Mouse (Mus musculus): ENCODE data around the gene Mttp. TPM values are rescaled to one million over a fixed set of nuclear protein-coding genes. Genes with fewer than 3 reads are reported as not detected.
A peak's percentile ranks its signal among the peaks of the same experiment; 100 is the strongest.
"Not testable (repeated sequence)": the region's sequence is repeated elsewhere in the genome, so short reads cannot be mapped to it uniquely, and the experiment has no call there.

Gene Mttp
- polyA plus RNA-seq, 1 experiment from 2014 or later, result 8.4 TPM

DNA sequence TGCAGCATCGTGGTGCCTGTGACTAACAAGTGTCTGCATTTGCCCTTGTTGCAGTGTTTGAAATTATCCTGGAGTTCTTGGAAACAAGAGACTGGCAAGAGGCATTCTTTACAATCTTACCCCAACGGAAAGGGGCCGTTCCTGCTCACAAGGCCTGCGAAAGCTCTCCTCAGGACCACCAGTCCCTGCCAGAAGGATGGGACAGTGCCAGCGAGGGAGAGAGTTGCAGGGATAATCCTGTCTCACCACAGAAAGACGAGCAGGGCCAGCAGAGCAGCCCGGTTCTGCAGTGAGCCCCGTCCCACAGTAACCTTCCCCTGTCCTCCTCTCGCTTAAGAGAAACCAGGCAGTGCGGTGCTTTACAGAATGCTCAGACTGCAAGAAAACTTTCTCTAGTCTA, 11.9 kb upstream of the Mttp start:
- H3K4me2 ChIP-seq, result no peak overlapping the region
- H3K36me3 ChIP-seq, result peaks cover 33% of the 10 kb centered on the region
- no peak overlapping the region for H3K9ac ChIP-seq
- WGBS, result 82% methylated on average over 10 of the region's 10 CpGs
- H3K27me3 ChIP-seq (replicated peaks), result no peaks in the 10 kb centered on the region
- H3K4me3 ChIP-seq, result no peak overlapping the region
- H3K4me1 ChIP-seq (replicated peaks), result no peaks in the 10 kb centered on the region
- ATAC-seq (ENCODE audit: insufficient number of reproducible peaks, low FRiP score), result no peak
- H3K9me3 ChIP-seq (replicated peaks), result no peaks in the 10 kb centered on the region
- H3K27ac ChIP-seq (ENCODE audit: poor library complexity, severe bottlenecking), result no peak overlapping the region

DNA sequence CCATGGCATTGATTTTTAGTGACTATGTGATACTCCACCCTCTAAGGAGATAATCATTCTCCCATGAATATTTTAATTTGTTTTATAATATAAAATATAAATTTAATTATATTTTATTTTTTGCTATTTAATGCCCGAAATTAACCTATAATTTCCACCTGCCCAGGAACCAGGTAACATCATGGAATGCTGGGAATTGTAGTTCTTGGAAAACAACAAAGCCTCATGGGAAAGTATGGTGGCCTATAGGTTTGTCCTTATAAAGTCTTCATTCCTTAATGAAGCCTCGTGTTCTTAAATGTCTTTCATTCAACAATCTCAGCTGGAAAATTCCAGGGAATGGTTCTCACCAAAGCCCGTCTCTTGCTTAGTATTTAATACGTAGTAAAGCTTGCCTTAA, 10.3 kb upstream of the Mttp start:
- Histone ChIP-seq H3K4me1 (replicated peaks) (no peaks in the 10 kb centered on the region), H3K27ac (ENCODE audit: poor library complexity, severe bottlenecking) (no peak overlapping the region), H3K4me2 (no peak overlapping the region), H3K9me3 (replicated peaks) (no peaks in the 10 kb centered on the region), H3K4me3 (no peak overlapping the region), H3K27me3 (replicated peaks) (no peaks in the 10 kb centered on the region), H3K9ac (no peak overlapping the region), H3K36me3 (peaks cover 41% of the 10 kb centered on the region)
- ATAC-seq (ENCODE audit: insufficient number of reproducible peaks, low FRiP score), result no peak
- WGBS, result 86% methylated on average over 4 of the region's 4 CpGs

DNA sequence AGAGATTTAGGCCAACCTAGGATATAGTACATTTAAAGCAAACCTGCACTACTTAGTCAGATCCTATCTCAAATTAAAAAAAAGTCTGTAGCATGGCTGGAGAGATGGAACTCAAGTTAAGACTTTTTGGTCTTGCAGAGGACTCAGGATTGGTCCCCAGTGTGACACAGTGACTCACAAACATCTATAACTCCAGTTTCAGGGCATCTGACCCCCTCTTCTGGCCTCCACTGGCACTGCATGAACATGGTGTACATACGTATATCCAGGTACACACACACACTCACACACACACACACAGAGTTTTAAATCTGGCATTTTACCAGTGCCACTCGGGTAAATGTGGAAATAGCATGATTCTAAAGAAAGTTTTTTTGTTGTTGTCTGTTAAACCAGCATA, 4.0 kb upstream of the Mttp start:
- H3K9ac ChIP-seq, result no peak overlapping the region
- no peak overlapping the region for H3K4me3 ChIP-seq
- no peaks in the 10 kb centered on the region for H3K9me3 ChIP-seq (replicated peaks)
- no peak overlapping the region for H3K4me2 ChIP-seq
- WGBS, result 88% methylated on average over 2 of the region's 2 CpGs
- H3K36me3 ChIP-seq, result peaks cover 35% of the 10 kb centered on the region
- H3K27ac ChIP-seq (ENCODE audit: poor library complexity, severe bottlenecking), result no peak overlapping the region
- ATAC-seq (ENCODE audit: insufficient number of reproducible peaks, low FRiP score), result no peak
- H3K27me3 ChIP-seq (replicated peaks), result no peaks in the 10 kb centered on the region
- H3K4me1 ChIP-seq (replicated peaks), result no peaks in the 10 kb centered on the region

DNA sequence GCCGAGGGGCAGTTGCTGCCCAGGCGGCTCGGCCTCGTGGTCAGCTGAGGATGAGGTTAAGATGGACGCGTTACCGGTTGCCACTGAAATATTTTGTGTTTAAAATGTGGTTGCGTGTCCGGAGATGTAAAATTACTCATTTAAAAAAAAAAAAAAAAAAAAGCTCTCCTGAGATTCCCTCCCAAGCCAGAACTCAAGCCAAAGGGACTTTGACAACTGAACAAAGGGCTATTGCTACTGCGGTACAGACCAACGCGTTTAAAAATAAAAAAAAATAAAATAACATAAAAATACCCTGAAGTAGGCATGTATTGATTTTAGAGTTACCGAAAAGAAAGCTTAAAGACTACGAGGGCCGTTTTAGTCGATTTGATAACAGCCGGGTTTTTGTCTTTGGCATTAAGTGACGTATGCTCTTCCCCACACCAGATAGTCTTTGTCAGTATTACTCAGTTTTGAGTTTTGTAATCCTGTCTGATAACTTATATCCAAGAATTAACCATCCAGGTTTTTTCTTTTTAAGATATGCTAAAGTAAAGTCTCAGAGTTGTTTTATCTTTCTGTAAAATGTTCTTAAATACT, 617 bp downstream of the Mttp start:
- 0% methylated on average over 18 of the region's 18 CpGs for WGBS
- no peak for ATAC-seq (ENCODE audit: insufficient number of reproducible peaks, low FRiP score)
- peak overlapping the region; percentile 64 for H3K4me3 ChIP-seq
- peaks cover 5% of the 10 kb centered on the region for H3K36me3 ChIP-seq
- peak overlapping the region; percentile 73 for H3K4me2 ChIP-seq
- no peaks in the 10 kb centered on the region for H3K4me1 ChIP-seq (replicated peaks)
- H3K27ac ChIP-seq (ENCODE audit: poor library complexity, severe bottlenecking), result peak overlapping the region; percentile 100
- H3K9me3 ChIP-seq (replicated peaks), result no peaks in the 10 kb centered on the region
- H3K27me3 ChIP-seq (replicated peaks), result no peaks in the 10 kb centered on the region
- peak overlapping the region; percentile 79 for H3K9ac ChIP-seq

DNA sequence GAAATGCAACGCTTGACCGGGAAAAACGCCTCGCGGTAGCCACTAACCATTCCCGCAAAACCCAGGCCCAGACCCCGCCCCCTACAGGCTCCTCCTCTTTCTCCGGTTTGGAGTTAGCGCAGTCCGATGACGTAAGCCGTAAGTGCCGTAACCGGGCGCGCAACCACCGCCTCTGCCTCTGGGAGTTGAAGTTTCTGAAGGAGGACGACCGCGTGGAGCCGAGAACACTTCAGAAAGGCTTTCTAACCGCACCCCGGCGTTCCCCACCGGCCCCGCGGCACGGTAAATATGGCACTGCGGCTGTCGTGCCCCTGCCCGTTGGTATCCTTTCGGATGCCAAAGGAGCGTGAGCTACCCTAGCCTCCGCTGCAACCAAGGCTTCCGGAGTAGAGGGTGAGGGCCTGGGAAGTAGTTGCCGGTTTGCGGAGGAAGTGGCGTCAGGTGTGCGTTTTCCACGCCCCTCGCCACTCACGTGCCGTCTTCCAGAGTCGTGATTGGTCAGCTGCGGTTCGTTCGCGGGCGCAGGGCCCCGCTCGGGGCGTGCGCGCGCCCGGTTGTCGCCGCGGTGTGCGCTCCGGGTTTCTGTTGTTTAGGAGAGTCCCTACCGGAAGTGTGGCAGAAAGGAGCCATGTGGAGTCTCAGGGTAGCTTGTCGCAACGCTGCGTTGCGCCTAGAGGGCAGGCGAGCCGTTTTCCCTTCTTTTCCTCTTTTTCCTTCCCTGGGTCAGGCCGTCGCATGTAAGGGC, 1.3 kb downstream of the Mttp start, which contains the start of gene Trmt10a:
TSS of gene Trmt10a (plus strand) at position 134 of the 745 bp plus-strand sequence.
- ATAC-seq (ENCODE audit: insufficient number of reproducible peaks, low FRiP score), result peak; percentile 99
- WGBS, result under 1% methylated on average over 70 of the region's 70 CpGs
- Histone ChIP-seq H3K27me3 (replicated peaks) (no peaks in the 10 kb centered on the region), H3K4me3 (peak within 1 kb of the TSS; percentile 64), H3K27ac (ENCODE audit: poor library complexity, severe bottlenecking) (peak within 1 kb of the TSS; percentile 100), H3K4me2 (peak within 1 kb of the TSS; percentile 73), H3K4me1 (replicated peaks) (no peaks in the 10 kb centered on the region), H3K9ac (peak within 1 kb of the TSS; percentile 79), H3K9me3 (replicated peaks) (no peaks in the 10 kb centered on the region), H3K36me3 (no peaks in the 10 kb centered on the region; the same call in 1 of the 2 replicates)

DNA sequence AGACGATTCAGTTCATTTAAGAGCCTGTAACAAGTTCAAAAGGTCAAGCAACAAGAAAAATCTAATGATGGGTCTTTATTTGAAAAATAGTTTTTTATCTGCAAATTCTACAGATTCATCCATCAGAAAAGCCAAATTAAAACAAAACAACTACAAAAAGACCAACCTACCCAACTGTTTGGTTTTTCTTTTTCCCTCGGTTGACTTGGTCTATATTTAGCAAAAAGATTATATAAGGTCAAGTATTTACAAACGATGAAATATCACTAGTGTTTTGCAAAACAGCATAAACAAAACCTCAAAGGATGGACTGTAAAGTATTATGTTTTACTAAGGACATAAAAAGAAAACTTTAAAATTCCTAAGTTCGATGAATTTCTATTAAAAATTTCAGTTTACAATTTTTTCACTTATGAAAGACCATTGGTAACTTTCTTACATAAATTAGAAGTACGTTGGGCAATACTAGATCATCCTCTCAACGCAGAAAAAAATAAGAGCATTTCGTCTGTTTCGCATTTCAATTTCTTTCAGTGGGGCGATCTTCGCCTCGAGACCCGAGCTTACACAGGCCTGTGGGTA, 1.9 kb downstream of the Mttp start:
- Histone ChIP-seq H3K4me1 (replicated peaks) (no peaks in the 10 kb centered on the region), H3K9ac (peak overlapping the region; percentile 79), H3K9me3 (replicated peaks) (no peaks in the 10 kb centered on the region), H3K36me3 (no peaks in the 10 kb centered on the region), H3K27me3 (replicated peaks) (no peaks in the 10 kb centered on the region), H3K4me2 (peak overlapping the region; percentile 73), H3K27ac (ENCODE audit: poor library complexity, severe bottlenecking) (peak overlapping the region; percentile 100), H3K4me3 (peak overlapping the region; percentile 64)
- WGBS, result 7% methylated on average over 12 of the region's 12 CpGs
- ATAC-seq (ENCODE audit: insufficient number of reproducible peaks, low FRiP score), result no peak

DNA sequence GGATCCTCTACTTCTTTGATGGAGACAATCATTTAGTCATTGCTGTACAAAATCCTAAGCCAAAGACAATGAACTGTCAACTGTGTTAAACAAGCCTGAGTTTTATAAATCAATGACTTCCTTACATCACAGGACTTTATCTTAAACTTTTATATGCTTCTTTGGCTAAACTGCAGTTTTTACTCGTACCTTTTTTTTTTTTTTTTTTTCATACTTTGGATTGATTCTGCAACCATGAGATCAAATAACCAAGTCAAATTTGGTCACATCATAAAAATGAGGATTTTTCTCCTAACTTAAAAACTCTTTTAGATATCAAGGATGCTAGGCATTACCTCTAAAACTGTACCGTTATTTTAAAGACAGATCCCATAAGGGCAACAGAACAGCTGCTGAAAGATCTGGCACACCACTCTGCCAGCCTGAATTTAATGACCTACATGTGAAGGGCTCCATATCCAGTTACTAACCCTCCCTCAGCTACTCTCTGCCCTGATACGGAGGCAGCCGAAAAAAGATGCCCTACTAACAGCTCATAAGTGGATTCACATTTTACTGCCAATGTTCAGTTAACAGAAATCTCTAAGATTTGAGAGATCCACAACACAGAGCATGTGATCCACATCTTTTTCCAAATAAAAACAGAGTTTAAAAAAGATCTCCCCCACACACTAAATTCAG, 2.6 kb downstream of the Mttp start:
- no peak for ATAC-seq (ENCODE audit: insufficient number of reproducible peaks, low FRiP score)
- Histone ChIP-seq H3K9me3 (replicated peaks) (no peaks in the 10 kb centered on the region), H3K27ac (ENCODE audit: poor library complexity, severe bottlenecking) (peak overlapping the region; percentile 60), H3K4me2 (peak overlapping the region; percentile 55), H3K9ac (no peak overlapping the region; the same call in 1 of the 2 replicates), H3K36me3 (no peaks in the 10 kb centered on the region), H3K4me3 (peak overlapping the region; percentile 20), H3K27me3 (replicated peaks) (no peaks in the 10 kb centered on the region), H3K4me1 (replicated peaks) (no peaks in the 10 kb centered on the region)
- WGBS, result 57% methylated on average over 4 of the region's 4 CpGs

DNA sequence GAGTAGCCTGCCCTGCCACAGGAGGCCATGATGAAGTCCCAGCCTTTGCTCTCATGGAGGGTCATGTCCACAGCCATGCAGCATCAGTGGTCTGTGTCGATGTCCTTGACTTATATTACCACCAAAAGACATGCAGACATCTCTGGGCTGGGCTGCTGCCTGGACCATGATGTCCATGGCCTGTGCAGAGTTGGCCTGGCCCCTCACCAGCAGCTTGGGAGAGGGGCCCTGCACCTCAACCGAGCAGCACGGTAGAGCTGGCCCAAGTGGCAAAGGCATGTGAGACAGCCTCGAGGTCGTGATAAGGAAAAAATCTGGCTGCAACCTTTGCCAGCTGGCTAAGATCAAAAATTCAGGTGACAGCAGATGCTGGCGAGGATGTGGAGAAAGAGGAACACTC, 5.1 kb downstream of the Mttp start:
- Histone ChIP-seq H3K4me2 (no peak overlapping the region), H3K9ac (no peak overlapping the region), H3K9me3 (replicated peaks) (no peaks in the 10 kb centered on the region), H3K36me3 (no peaks in the 10 kb centered on the region), H3K4me3 (no peak overlapping the region), H3K27me3 (replicated peaks) (no peaks in the 10 kb centered on the region), H3K4me1 (replicated peaks) (0 out of 2 replicates have a peak, but pooled peaks cover 2% of the 10 kb centered on the region), H3K27ac (ENCODE audit: poor library complexity, severe bottlenecking) (no peak overlapping the region)
- no peak for ATAC-seq (ENCODE audit: insufficient number of reproducible peaks, low FRiP score)
- 61% methylated on average over 6 of the region's 6 CpGs for WGBS

DNA sequence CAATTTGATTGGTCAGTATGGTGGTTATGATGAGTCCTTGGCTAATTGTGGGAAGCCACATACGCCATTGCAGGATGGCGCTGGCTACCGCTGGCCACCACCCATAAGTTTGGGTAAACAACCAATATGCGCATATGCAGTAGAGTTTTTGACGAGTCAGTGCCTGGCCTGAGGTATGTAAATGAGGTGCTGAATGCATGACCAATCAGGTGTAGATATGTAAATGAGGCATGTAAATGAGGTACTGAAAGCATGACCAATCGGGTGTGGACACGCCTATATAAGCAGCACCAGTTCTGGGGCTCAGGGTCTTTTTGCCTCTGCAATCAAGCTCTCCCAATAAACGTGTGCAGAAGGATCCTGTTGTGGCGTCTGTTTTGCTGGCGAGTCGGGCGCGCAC, 6.6 kb downstream of the Mttp start:
- not testable (repeated sequence) for ATAC-seq (ENCODE audit: insufficient number of reproducible peaks, low FRiP score); H3K9me3 ChIP-seq (replicated peaks); H3K9ac ChIP-seq; H3K36me3 ChIP-seq; H3K4me1 ChIP-seq (replicated peaks); H3K4me2 ChIP-seq; H3K27me3 ChIP-seq (replicated peaks); H3K27ac ChIP-seq (ENCODE audit: poor library complexity, severe bottlenecking); H3K4me3 ChIP-seq
- WGBS, result 94% methylated on average over 13 of the region's 13 CpGs

DNA sequence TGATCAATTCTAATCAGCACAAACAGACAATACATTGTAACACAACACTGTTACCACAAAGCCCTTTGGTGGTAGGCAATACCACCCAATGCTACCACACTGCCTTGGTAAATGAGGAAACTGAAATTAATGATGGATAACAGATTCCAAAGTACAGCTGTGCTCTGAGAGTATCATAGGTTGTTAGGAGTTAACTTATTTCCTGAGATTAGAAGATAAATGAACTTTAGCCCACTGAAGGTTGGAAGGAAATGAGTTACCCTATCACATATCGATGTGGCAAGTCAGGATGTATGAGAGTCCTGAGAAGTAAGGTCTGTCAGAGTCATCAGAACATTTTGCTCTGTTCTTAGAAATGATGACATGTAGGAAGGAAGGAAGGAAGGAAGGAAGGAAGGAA, 10.2 kb downstream of the Mttp start:
- no peaks in the 10 kb centered on the region for H3K9me3 ChIP-seq (replicated peaks)
- no peak overlapping the region for H3K27ac ChIP-seq (ENCODE audit: poor library complexity, severe bottlenecking)
- WGBS, result 80% methylated on average over 1 of the region's 1 CpGs
- no peaks in the 10 kb centered on the region for H3K36me3 ChIP-seq
- H3K4me3 ChIP-seq, result no peak overlapping the region
- 0 out of 2 replicates have a peak, but pooled peaks cover 8% of the 10 kb centered on the region for H3K4me1 ChIP-seq (replicated peaks)
- no peak overlapping the region for H3K4me2 ChIP-seq
- no peak overlapping the region for H3K9ac ChIP-seq
- H3K27me3 ChIP-seq (replicated peaks), result no peaks in the 10 kb centered on the region
- no peak for ATAC-seq (ENCODE audit: insufficient number of reproducible peaks, low FRiP score)

DNA sequence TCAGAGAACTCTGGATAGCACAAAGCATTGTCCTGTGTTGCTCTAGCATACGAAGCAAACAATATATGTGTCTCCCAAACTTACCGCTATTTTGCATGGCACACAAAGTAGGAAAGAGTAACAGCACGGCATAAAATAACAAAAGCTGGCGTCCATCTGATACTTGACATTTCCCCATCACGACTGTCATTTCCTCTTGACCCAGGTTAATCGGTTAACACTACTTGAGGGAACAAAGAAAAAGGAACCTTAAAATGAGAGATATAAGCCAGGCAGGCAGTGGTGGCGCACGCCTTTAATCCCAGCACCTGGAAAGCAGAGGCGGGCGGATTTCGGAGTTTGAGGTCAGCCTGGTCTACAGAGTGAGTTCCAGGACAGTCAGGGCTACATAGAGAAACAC, 10.9 kb downstream of the Mttp start:
- Histone ChIP-seq H3K9me3 (replicated peaks) (no peaks in the 10 kb centered on the region), H3K4me2 (no peak overlapping the region), H3K4me1 (replicated peaks) (peaks cover 13% of the 10 kb centered on the region), H3K36me3 (no peaks in the 10 kb centered on the region), H3K27me3 (replicated peaks) (no peaks in the 10 kb centered on the region), H3K9ac (no peak overlapping the region), H3K4me3 (no peak overlapping the region), H3K27ac (ENCODE audit: poor library complexity, severe bottlenecking) (no peak overlapping the region)
- 72% methylated on average over 11 of the region's 11 CpGs for WGBS
- ATAC-seq (ENCODE audit: insufficient number of reproducible peaks, low FRiP score), result no peak

All from heart, embryonic 12.5 days (tissue).